Mouse (Mus musculus): ENCODE results near the gene Parp6.
A peak's percentile ranks its signal among the peaks of the same experiment; 100 is the strongest.

Parp6 gene

DNA sequence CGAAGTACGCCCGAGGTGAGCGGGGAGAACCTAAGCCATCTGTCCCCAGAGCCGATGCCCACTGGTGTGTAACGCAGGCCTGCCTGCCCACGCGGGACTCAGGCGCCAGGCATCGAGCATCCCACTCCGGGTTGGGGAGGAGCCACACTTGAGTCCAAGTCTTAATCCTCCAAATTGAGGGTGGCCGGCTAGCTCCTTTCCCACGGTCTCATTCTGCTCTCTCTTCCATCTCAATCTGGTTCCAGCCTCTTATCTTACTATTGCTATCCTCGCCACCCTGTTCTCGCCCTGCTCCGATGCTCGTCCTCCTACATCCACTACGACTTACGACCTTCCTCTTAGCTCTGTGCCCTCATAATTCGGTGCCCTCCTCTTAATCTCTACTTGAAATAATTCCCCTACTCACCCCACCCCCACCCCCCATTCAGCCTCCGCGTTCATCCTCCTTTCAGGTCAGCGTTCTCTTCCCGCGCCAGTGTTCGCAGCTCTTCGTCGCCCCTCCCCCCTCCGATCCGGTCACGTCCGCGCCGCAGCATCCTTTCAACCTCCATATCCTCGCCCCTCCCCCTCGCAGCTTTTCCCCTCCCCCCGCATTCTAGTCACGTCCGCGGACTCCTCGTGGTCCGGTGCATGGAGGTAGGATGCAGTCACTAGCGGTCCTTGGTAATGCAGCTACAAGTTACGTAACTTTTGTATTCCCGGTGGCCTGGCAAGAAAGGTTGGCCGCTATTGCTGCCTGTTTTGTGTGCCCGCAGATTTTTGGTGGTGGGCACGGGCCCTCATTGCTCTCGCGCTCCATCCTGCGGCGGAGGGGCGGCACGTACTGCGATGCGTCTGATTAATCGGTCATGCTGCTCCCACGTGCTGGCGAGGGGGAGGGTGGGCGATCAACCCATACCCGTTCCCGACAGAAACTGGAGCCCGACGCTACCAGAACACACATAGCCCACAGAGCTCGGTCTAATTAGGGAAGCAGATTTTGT, 39.8 kb downstream of the Parp6 start:
- peak; percentile 60 to 73 for DNase-seq

DNA sequence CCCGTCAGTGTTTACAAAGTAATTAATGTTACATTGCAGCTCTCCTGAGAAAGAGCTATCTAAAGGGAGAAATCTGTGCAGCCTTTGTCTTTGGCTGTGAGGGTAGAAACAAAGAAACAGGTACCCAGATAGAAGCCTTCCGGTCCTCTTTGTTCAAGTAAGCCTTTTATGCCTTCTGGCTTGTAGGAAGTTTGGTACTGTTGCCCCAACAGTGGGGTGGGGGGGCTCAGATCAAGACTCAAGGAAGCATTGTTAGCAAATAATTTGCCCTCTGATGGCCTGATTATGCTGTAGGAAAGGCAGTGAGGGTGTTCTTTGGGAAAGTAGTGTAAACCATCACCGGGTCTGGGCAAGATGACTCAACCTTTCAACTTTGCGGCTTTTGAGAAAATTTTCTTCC, 41.1 kb downstream of the Parp6 start:
- DNase-seq: no peak

DNA sequence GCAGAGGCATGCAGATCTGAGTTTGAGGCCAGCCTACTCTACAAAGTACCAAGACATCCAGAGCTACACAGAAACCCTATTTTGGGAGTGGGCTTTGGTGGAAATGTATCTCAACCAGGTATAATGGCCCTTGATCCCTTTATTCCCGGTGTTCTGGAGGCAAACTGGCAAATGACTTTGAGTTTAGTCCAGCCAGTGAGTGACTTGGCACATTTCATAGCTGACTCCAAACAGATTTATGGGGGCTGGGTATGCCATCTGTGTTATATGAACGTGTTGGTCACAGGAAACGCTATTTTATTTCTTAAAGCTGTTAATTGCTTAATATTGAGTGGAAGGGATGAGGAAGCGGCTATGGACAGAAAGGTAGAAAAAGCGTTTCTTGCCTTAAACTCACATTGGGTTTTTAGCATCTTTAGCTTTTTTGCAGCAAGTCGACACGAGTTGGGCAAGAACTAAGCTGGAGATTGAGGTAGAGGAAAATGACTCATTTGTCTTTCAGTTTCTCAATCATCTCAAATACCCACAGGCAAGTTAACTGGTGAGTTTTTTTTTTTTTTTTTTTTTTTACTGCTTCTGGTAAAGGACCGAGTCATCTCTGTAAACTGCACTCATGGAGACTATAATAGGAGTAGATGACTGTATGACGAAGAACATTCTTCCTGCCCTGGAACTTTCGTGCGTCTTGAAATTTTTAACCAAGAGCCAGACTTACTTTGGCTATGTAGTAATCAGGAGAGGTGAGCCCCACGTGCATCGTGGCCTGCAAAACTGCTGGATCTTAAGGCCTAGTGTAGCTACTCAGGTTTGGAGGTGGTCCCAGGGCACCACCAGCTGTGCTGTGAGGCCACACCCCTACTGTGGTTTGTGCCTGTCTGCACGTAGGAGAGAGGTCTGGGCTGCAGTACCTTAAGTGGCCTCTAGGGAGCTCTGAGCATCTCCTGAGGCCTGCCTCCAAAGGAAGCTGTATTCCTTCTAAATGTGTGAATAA, 42.2 kb downstream of the Parp6 start:
- DNase-seq: peak; percentile 55 to 75

DNA sequence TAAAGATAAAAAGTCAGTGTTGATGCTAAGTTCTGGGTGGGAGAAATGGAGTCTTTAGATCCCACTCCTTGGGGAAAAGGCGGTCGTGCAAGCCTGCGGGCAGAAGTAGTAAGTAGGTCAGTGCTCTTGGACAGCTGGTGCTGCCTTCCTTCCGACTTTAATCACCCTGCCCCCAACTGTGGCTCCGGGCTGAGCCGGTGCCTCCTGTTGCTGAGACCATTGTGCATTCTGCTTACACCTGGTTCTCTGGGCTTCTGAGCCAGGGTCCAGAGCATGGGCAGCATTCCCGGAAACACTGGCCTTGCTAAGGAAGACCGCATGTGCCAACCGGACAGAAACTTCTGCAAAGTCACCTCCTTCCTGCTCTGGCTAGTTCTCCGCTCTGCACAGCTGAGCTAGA, 43.3 kb downstream of the Parp6 start:
- DNase-seq: no peak

DNA sequence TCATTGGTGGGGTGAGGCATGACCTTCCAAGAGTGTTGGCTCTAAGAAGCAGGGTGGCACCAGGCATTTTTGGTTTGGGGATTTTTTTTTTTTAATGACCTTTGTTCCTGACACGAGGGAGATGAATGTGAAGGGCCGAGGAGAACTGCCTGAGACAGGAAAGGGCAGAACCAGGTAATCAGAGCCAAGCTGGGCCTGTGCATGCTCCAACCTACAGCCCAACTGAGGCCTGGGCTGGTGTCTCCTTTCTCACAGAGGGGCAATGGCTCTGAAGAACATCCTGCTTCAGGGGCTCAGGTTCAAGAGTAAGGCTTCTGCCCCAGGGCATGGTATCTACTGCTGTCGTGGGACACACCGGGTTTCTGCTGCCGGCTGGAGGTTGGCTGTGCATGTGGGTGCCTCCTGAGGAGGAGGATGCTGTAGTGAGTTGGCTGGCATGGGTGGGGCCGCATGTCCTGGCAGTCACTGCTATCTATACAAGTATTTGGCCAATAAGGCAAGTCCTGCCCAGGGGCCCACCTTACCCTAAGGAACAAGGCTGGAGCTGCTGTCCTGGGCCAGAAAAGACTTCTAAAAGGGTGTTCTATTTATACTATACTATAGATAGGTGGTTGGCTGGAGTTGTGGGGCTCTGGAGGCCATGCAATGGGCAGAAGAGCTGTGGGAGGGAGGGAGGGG, 44.4 kb downstream of the Parp6 start:
- no peak for DNase-seq

DNA sequence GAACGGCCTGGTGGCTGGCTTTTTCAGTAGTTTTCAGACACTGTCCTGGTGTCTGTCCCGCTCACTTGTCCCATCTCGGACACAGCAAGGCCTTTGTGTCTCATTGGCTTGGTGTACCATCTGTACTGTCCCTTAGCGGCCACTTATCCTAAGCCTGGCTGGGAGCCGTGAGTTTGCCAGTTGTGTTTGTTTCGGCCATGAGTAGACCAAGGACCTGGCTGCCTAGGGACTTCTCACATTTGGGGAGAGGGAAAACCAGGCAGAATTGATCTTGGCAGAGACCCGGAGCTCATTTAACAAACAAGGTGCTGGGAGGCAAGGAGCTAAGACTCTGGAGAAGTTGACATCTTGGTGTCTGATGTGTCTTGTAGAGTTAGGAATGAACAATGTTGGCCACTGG, 46.1 kb downstream of the Parp6 start:
- DNase-seq: no peak

DNA sequence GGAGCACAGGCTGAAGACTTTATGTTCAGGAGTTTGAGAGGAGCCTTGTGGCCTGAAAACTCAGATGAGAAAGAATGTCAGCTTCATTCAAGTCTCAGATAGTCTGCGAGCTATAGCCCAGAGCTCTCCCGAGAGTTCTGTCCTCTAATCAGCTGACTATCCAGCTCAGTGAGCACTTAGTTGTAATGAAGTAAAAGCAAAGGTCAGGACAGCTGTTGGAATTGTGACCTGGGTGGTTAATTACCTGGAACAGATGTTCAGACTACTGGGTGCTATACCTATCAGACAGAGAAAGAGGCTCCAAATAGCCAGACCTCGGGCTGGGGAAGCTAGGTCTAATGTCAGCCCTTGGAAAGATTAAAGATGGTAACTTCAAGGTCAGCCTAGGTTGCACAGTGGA, 46.9 kb downstream of the Parp6 start:
- DNase-seq: no peak

DNA sequence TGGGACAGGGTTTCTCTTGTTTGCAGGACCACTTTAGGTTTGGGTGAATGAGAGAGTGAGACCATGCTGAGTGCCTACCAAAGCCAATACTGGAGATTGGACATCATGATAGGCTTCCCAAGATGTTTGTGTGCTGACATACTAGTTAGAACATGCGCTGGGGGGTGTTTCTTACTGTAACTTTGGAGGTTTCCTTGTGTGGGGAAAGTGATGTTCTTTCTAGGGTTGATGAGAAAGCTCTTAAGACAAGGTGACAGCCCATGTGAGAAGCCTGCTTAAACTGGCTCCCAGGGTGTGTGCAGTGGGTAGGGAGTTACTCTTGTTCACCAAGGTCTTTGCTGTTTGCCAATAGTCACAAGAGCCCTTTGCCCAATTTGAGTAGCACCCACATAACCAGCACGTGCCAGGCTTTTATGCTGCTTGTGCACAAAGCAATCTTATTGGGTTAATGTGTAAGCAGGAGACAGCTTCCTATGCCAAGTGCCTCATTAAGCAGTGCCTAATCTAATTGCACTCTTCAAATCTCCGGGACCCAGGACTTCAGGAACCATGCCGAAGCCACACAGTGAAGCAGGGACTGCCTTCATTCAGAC, 47.7 kb downstream of the Parp6 start:
- DNase-seq: no peak

DNA sequence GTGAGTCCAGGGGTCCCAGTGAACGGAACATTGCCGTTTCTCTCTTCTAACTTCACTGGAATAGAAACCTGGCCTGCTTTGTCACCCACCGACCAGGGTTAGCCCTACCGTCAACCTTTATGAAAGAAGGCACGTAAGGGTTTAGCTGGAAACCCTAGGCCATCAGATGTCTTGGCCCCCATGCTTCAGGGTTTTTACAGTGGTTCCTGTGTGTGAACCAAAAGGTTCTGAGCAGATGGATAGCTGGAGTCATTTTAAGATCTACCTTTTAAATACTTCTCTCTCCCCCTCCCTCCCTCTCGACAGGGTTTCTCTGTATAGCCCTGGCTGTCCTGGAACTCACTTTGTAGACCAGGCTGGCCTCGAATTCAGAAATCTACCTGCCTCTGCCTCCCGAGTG, 48.9 kb downstream of the Parp6 start:
- DNase-seq: no peak

DNA sequence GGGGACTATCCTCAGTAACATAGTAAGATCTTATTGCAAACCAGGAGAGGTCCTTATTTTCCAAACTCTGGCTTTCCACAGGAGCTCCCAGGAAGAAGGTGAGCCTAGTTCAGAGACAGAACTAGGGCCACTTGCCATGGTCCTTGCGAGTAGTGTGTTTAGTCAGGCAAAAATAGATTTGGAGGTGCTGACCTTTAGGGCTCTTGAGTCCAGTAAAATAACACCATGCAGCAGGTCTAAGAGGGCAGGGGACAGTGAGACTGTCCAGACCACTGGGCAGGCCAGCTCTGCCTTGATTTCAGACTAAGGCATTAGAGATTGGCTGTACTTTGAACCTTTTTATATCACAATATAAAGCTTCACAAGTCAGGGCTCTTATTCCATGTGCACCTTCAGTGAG, 49.7 kb downstream of the Parp6 start:
- no peak for DNase-seq

DNA sequence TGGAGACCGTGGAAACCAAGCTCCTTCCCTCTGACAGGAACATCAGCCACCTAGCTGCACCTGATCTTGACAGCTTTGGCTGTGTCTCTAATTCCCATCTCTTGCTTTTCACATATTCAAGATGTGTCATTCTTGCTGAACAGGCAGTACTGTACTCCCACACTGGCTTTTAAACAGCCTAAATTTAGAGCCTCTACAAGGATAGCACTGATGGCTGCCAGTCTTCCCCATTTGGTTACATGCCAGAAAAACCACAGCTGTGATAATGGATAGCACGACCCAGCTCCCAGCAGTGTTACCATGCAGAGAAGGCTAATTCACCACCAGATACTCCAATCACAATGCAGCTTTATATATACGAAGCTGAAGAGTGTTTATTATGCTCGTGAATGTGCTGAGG, 50.2 kb downstream of the Parp6 start:
- DNase-seq: no peak

DNA sequence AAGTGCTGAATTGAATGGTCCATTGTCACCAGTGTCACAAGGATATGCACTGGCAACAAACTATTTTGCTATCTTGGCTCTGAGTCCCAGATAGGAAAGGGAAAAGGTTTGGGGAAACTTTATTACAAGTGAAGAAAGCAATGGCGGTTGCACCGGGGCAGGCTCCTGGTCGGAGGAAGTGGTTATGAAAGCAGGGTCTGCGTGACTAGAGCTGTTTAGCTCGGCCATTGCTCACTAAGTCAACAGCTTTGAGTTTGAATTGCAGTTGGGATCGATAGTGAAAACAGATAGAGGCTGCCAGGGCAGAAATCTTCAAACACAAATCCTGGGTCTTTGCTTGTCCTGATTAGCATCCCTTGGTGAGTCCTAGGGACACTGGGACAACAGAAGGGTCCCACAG, 50.8 kb downstream of the Parp6 start:
- DNase-seq: no peak

DNA sequence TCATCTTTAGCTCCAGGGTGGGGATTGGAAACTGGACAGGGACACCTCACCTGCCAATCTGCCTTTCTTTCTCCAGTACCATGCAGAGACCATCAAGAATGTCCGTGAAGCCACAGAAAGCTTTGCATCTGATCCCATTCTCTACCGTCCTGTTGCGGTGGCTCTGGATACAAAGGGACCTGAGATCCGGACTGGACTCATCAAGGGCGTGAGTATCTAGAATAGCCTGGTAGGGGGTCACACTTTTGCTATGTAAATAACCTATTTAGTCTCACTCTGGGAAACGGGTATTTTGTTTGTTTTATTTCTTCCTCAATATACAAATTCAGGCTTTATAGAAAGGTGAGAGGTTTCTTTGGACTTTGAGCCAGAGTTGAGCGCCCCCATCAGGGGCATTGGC, 51.4 kb downstream of the Parp6 start:
- DNase-seq: no peak

DNA sequence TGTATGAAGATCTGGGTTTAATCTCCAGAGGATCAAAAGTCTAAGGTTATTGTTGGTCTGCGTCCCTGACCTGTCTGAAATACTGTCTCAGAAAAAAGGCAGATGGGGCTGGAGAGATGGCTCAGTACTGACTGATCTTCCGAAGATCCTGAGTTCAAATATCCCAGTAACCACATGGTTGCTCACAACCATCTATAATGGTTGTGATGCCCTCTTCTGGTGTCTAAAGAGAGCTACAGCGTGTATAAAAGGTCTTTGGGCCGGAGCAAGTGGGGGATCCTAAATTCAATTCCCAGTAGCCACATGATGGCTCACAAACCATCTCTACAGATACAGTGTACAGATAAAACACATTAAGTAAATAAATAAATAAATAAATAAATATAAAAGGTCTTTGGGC, 52.1 kb downstream of the Parp6 start:
- no peak for DNase-seq

DNA sequence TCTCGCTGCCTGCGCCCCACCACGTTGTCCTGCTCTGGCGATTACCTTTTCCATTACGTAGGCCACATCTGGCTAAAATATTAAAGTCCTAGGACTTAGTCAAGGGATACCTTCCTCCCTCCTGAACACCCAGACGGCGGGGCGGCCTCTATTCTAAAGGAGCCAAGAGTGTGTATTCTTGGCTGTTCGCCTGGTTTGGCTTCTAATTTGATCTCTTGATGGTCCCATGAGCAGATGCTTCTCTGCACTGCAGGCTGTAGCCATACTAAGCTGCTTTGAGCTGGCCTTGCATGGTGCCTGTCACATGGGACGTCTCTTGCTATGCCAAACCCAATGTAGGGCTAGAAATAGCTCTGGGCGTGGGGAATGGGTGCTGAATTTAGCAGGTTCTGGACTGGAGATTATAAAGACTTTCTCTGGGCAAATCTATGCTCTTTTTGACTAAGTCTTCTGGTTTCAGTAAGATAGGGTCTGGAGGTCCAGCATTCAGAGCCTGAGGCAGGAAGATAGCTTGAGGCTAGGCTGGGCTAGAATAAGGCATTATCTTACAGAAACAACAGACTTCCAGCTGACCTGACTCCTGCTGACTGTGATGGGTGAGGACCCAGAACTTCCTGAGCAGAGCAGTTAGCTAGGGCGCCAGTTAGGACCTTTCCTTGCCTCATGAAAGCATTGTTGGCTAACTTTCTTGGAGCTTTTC, 55.3 kb downstream of the Parp6 start:
- DNase-seq: no peak

DNA sequence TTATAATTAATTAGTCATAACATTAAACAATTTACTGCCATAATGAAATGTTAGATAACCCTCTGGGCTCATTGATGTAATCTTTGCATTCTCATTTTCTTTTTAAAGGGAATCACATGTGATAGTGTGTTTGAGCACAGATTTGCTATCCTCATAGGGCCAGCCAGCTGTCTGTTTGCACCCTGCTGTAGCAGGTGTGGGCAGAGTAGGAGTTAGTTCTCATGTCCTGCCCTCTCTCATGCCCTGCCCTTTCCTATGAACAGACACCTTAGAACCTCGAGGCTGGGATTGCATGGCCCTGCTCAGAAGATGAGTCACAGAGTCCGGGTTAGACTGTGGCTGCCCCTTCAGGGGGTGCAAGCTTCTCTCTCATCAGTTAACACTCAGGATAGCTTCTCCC, 56.3 kb downstream of the Parp6 start:
- no peak for DNase-seq

DNA sequence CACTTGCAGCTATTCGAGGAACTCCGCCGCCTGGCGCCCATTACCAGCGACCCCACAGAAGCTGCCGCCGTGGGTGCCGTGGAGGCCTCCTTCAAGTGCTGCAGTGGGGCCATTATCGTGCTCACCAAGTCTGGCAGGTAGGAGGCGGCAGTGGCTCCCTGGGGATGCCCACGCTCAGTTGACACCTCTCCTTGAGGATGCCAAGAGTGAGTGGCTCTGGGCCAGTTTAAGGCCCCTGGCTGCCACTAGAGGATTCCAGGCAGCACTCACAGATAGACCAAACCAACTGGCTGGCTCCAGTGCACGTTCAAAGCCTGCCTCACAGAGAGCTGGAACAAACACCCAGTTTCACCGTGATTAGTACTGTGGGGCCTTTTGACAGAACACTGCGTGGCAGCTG, 58.5 kb downstream of the Parp6 start:
- DNase-seq: no peak

DNA sequence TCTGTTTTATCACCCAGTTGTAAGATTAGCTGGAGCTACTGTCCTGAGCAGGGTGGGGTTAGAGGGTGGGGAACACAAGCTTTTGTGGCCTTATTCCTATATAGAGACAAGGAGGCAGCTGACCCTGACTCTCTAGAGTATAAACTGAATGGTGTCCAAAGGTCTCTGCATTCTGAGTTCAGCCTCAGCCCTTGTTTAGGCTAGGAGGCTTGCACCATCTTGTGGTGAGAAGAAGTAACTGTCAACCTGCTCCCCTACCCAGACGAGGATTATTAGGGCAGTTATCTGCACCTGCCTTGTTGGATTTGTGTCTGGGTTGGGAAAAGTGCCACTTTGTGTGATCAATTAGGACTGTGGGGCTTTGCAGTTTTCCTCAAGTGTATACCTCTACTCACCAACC, 61.2 kb downstream of the Parp6 start:
- peak in 1 of 2 experiments; percentile 10 for DNase-seq

DNA sequence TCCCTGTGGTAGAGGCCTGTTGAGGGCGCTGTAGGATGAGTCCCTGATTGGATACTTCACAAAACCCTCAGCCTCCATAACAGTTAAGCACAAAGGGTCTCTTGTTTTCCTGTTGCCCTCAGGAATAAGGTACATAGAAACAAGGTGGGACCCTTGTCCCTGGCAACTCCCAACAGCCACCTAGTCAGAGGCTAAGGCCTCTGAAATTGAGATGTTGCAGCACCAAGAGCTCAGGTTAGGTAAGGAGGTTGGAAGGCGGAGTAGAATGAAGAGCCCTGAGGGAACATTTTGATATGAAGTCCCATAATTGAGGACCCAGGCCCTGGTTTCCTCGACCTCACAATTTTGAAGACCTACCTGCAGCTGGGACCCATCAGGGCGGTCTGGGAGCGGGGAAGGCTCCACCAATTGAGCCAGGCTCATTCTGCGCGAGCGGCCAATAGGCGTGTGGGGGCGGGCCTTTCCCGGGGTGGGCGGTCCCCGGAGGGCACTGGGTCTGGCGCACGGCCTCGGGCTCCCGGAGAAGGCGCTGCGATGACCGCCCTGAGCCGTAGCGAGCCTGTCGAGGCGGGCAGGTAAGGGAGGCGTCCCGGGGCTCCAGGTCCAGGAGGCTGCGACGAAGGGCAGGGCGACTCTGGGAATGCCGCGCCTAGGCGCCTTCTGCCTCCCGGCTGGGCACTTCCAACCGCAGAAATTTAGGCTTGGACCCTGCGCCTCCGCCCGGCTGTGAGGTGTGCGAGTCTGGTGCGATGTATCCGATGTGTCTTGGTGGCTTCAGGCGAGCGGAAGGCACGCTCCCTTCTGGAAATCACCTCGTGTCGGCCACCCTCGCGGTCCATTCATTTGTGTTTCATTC, 62.8 kb downstream of the Parp6 start, which contains the start of gene Gramd2:
Gene Gramd2, plus strand, starts transcription at position 467 of the 856 bp plus-strand sequence.
- DNase-seq: peak in 1 of 2 experiments; percentile 40

DNA sequence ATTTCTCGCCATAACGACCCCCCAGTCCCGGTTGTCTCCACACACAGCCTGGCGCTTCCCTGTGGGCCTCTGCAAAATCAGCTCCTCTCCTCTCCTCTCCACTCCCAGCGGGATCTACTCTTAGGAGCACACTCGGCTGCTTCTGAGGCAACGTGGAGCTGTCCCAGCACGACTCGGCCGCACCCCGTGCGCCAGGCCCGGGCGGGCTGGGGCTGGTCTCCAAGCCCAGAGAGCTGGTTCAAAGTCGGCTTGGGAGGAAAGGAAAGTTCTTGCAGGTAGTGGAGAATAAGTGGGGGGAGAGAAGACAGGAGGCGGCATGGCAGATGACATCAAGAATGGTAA, 63.4 kb downstream of the Parp6 start:
- DNase-seq: no peak

DNA sequence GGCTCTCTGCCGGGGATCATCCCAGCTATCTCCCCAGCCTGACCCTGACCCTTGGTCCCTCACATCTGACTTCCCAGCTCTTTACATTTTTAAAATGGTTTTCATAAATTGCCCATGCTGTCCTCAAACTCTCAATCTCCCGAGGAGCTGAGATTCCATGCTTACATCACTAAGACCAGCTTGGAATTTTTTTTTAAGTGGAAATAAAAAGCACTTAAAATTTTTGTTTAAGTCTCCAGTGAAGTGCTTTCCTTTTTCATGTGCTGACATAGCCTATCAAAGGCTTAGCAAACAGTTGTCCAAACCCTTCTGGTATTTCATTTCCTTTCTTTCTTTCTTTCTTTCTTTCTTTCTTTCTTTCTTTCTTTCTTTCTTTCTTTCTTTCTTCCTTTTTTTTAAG, 66.9 kb downstream of the Parp6 start:
- no peak for DNase-seq

All from spleen, adult 18-20 months (tissue).